Mouse (Mus musculus) small intestine, adult 2 months (tissue): Measurements from ENCODE around the gene S100a1.

Experiments
- CTCF ChIP-seq: fragments of 200-500 bp; IDR thresholded peaks from 2 replicates; pipeline ENCODE4 v1.5.1; 2012; ENCODE audit warnings: low read depth, mild to moderate bottlenecking, control low read depth, inconsistent platforms, low read length, moderate library complexity, mixed read lengths; ENCODE audit not compliant: insufficient replicate concordance, insufficient read length; ENCODE audit errors: extremely low read depth
- POLR2A ChIP-seq: fragments of 200-500 bp; IDR thresholded peaks from 2 replicates; pipeline ENCODE4 v1.6.1; 2012; ENCODE audit warnings: low read depth, mild to moderate bottlenecking, control low read depth, inconsistent platforms, low read length, moderate library complexity

GRCm38 (mm10) chr3:90488576-90488975 is 25.6 kb downstream of the S100a1 start:
- TF ChIP-seq CTCF, result no peak
- TF ChIP-seq POLR2A, result no peak
